Mouse (Mus musculus) monocyte, adult 59 days (primary cell): ENCODE data around the gene Prickle2. TPM values are rescaled to one million over a fixed set of nuclear protein-coding genes. Genes with fewer than 3 reads are reported as not detected.

ENCODE experiments used
- total RNA-seq, 2 experiments: library from RNA; stranded (reverse); gene quantifications; one replicate each; pipeline ENCODE4 v1.2.4; 2023

Prickle2 gene
- 1 to 10 TPM in 1 of 2 experiments, under 1 TPM in 1; 0.73 to 1.4 TPM for total RNA-seq

DNA sequence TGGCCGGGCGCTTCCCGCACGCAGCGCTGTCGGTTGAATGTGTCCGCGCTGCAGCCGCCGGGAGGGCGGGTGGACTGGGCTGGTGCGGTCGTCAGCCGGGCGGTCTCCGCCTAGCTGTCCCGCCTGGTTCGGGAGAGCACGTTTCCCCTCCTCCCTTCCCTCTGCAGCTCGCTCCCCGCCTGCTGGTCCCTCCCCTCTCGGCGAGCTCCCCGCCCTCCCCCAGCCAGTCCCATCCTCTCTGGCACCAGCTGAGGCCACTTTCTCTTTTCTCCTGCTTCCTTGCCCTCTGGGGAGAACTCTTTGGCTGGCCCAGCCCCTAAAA is at the start of gene Prickle2:
Prickle2 (minus strand) TSS at position 11 of the 322 bp plus-strand sequence.

Other genes starting within 250 kb of the Prickle2 start
- not detected for gene A730049H05Rik, start 110.3 kb upstream of the Prickle2 start, total RNA-seq
- not detected for gene Gm15737, start 163.2 kb upstream of the Prickle2 start, total RNA-seq
- 10 to 100 TPM; 10.4 to 15.7 TPM for gene Adamts9, start 237.3 kb upstream of the Prickle2 start, total RNA-seq